Mouse (Mus musculus) urinary bladder, postnatal 36 days (tissue): Measurements from ENCODE around the gene Tmem117.
A peak's percentile ranks its signal among the peaks of the same experiment; 100 is the strongest.

Experiments used
- DNase-seq, 2 experiments: peaks; one replicate each; pipeline ENCODE4 v3.0.0; 2022; ENCODE audit warnings: low spot score in 2 of 2, mixed read lengths in 1 of 2

Tmem117 gene

DNA sequence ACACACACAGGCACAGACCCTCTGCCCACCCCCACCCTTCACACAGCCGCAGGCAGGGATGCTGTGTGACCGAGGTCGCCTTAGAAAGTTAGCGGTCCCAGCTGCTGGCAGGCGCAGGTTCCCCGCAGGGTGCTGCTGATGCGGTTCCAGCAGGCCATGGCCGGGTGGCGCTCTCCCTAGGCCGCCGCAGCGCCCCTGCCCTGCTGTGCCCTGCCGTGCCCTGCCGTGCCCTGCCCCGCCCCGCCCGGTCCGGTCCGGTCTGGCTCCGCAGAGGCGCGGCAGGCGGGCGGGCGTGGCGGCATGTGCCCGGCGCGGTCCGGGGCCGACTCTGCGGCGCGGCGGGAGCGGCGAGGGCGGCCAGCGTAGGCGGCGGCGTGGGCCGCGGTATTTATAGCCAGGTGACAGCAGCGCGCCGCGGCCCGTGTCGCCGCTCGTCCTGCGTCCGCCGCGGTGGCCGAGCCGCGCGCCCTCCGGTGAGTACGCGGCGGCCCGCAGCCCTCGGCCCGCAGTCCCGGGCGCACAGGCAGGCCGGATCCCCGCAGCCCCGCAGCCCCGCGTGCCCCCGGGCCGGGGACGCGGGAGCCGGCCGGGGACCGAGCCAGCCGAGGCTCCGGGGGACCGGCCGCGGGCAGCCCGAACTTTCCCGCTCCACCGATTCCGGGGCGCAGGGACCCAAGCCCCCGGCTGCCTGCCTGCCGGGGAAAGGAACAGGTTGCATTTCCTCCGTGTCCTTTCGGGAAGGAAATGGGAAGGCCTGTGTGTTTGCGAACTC is at the start of gene Tmem117:
Gene Tmem117, plus strand, starts transcription at position 403 of the 772 bp plus-strand sequence.
- DNase-seq = peak; percentile 26 to 53

DNA sequence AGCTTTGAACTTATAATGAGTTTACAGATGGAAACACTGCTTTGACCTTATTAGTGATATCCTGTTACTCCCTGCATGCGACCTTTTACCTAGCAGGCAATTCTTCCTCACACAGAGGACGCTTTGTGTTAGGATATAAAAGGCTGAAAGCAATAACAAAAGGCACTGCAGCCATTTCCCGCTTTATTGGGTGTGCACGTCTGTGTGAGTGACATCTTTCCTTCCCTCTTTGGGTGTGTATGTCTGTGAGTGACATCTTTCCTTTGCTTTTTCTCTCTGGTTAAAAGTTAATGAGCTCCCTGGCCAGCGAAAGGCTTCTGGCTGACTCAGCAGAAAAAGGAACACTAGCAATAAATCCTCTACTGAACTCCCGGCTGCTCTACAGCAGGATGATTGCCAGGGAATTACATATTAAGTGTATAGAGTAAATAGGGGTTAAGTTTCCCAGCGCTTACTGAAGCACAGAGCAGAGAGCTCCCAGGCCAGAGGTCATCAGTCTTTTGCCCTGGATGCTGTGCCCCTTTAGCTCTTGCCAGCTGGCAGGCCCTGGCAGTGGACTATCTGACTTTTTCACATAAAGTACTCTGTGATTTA is 46.9 kb upstream of the Tmem117 start:
- no peak for DNase-seq

DNA sequence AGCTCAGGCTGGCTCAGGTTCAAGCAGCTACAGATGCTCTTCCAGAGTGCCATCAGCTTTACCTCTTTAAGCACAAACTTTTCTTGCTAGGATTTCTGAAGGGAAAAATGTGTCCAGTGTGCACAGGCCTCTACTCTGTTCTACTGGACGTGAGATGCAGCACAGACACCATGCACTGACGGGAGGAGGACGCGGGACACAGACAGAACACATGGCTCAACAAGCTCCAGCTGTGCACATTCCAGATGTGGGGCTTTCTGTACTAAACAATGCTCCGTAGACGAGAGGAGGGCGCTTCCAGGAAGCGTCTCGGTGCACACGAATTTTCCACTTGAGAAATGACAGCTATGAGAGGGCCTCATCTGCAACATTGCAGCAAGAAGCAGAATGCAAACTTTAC is 45.9 kb upstream of the Tmem117 start:
- DNase-seq = no peak

DNA sequence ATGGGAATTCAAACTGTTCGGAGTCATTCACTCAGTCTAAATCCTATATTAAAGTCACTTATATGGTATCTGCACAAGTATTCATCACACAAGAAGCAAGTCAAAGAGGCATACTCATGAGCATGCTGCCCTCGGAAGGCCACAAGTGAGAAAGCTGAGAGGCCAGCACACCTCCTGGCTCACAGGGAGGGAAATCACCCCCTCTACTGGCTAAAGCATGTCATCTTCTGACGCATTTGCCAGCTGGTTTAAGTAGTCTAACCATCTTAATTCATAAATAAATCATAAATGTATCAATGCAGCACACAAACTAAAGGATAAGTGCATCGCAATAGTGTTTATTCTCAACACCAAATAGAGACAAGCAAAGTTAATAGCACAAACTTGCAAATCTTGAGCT is 44.3 kb upstream of the Tmem117 start:
- DNase-seq = no peak

DNA sequence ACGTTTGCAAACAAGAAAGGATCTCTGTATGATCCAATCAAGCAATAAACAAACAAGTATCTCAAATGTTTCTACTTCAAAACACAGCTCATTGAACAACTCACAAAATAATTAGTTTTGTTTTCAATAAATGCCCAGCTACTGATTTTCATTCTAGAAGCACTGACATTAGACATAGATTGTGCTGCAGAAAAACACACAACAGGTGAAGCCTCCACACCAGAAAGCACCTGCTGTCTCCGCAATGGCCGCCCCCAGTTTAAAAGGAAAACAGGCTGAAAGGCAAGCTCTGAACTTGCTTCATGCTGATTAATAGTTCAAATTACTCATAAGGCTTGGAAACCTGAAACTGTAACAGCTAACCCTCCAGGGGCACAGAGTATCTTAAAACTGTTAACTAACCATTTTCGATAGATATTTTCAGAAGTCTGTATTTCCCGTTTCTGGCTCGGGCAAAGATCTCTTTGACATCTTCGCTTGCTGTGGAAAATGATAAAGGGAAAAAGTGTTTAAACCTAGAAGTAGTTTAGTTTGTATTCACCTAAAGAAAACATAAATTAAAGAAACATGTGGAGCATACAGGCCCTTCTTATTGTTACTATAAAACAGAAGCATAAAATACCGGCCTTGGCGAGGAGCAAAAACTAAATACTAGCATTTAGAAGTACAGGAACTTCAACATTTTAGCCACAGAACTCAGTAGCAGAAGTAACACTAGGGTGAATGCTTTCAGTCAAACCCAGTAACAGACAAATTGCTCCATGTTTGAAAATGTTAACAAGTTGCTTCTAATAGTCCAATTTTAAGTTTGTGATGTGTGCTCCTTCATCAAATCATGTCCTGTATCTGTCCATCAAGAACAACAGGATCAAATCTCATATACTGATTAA is 41.0 kb upstream of the Tmem117 start:
- no peak for DNase-seq

DNA sequence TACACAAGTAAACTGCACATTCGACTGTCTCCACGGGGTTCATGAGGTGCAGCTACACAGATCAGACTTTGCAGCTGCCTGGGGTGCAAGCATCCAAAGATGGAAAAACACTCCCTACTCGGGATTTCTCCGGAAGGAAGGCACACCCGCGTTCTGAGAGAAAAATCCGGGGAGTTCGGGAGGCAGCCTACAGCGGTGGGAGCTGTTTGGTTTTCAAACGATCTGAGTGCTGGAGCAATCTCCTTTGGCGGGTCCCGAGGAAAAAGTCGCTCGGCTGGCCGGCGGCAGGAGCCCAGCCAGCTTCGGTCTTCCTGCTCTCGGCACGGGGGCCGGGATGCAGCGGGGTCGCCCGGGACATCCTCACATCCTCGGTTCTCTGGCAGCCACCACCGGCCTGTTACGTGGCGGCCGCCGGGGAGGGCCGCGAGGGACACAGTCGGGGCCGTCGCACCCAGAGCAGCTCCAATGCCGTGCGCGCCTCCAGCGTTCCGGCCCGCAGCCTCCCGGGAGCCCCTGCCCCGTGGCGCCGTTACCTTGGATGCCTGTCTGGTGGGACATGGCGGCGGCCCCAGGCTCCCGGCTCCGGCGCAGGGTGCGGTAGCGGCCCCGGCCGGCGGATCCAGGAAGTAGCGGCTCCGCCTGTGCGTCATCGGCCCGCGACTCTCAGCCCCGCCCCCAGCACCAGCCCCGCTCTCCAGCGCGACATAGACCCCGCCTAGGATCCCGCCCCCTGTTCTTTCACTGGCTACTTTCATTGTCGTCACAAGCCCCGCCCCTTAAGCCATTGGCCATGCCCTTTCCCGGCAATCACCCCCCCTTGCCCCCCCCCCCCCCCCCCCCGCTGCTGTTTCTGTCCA is 39.6 kb upstream of the Tmem117 start, which contains the start of gene Twf1:
Gene Twf1, minus strand, starts transcription at position 671 of the 857 bp plus-strand sequence.
- DNase-seq = peak; percentile 97 to 98

DNA sequence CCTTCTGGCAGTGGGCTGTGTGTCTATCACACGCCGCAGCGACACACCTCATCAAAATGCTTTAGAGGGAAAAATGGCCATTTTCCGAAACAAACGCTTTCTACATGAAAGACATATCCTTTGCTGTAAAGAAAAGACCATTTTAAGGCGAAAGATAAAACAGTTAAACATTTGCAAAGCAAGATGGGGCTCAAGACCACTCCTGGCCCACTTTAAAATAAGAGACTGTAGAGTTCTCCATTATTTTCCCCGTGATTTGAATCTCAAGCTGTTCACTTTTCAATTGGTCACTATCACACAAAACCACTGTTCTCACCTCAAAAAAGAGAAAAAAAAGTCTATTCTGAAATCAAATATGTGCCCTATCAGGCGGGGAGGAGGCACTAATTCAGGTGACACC is 38.9 kb upstream of the Tmem117 start:
- no peak for DNase-seq

DNA sequence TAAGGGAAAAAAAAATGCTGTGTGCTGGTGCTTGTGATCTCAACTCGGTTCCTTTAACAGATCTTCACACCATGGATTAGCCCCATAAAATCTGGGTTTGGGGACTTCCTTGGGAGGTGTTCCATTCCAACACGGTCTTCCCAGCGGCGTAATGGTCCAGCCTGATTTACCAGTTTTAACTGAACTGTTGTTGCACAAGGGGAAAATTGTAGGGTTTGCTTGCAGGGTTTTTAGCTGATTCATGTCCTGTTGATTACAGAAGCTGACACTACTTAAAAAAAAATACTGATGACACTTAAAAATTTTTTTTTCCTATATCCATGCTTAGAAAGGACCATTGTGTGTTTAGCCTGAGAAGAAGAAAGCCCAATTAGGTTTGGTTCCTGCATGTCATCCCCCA is 37.7 kb upstream of the Tmem117 start:
- peak in 1 of 2 experiments; percentile 25 for DNase-seq

DNA sequence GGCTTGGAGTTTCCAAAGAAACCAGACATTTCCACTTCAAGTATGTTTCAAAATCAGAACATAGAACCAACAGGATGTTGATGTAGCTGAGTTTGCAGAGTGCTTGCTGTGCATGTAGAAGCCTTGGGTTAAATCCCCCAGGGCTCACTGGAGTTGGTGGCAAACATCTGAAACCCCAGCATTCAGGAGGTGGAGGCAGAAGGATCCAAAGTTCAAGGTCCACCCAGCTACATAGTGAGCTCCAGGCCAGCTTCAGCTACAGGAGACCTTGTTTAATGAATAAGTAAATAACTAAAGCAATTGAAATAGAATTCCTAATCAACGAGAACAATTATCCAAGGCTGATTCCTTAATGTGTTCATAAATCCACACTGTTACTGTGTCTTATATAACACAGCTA is 35.4 kb upstream of the Tmem117 start:
- no peak for DNase-seq

DNA sequence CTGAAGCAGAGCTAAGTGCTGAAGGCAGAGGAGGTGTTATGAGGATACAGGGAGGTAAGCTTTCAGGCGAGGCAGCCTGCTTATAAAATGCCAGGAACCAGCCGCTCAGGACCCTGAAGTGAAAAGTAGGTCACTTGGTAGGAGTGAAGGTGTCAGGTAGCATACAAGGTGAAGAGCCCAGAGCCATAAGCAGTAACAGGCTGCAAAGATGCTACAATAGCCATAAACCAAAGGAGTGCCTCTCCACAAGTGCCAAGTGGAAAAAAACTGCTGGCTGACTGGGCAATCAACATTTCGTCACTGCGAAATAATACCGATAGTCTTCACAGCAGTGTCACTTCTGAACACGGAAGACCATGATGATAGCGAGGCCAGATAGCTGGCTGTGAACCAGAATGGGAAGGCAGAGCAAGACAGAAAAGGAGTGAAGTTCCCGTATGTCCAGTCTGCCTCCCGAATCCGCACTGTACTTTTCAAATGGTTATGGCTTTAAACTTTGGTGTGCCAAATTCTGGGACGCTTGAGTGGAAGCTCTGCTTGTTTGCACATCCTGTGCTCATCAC is 28.8 kb upstream of the Tmem117 start:
- DNase-seq = no peak

DNA sequence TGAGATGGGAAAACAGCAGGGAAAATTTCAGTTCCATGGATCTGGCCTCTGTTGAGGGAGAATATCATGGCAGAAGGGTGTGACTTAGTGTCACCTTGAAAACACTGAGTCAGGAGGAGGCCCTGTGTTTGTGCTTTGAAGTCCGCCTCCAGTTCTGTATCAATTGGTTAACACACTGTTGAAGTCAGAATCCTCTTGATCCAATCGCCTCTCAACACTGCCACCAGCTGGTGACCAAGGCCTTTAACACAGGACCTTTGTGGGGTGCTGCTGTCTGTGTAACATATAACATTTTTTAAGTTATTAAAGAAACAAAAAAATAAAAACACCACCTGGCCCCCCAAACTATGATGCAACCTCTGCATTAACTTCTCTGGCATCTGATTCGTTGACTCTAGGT is 27.7 kb upstream of the Tmem117 start:
- DNase-seq = peak; percentile 39 to 57

DNA sequence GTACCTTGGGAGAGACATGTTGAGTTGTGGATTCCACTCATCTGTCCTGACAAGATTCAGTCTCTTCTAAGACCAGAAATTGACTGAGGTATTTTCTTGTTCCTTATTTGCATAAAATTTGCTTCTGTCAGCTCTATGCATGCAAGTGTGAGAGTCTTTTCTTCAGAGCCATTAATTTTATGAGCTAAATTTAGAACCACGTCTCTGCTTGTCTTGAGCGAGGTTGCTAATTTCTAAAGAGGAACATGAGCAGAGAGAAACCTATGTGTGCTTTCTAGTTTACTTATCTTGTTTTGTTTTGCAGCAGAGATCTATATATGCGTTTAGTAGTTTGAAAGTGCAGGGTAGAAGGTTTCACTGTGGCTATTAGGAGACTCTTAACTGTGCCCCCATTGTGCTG is 26.6 kb upstream of the Tmem117 start:
- no peak for DNase-seq

DNA sequence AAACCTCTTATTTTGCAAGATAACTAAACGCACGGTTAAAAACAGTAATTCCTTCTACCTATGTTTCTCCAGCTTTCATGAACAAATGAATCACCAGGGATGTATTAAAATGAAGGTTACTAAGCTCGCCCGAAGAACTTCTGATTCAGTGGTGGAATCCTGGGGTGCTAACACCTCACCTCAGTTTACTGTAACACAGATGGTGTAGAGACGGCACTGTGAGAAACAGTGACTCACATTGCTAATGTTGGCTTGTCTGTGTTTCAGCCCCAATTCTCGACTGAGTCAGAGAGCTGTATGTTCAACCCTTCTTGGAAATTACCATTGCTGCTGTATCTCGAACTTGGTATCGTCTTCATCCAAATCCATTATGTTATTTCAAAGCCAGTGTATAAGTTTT is 21.3 kb upstream of the Tmem117 start:
- DNase-seq = no peak

DNA sequence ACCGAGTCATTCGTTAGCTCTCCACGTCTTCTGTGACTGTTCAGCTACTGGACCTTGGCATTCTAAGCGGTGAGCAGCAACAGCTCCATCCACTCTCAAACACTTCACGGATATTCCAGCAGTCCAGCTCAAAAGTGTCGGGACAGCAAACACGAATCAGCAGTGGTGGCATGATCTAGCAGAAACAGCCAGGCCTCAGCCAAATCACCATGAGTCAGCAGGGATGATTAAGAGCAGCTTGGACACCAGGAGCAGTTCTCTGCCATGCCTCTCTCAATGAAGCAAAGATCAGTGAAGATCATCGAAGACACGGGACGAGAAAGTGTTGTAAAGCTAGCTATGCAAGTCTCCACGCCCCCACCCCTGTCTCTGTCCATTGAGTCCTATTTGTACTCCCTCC is 13.0 kb upstream of the Tmem117 start:
- DNase-seq = no peak

DNA sequence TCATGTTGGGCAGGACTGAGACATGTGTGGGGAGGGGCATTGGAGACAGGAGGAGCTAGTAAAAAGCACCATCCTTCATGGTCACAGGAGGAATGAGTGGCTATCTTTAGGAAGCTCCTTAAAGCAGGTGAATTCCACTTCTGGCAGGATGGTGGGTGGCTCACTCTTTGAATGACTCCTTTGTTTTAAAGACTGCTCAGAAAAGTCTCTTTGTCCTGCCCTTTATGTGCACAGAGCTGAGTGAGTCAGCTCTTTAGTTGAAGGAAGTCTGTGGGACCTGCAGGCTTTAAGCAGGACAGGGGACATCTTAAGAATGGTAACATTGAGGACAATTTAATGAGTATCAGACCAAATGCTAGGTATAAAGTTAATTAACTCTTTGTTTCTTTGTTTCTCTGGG is 8.1 kb upstream of the Tmem117 start:
- no peak for DNase-seq

DNA sequence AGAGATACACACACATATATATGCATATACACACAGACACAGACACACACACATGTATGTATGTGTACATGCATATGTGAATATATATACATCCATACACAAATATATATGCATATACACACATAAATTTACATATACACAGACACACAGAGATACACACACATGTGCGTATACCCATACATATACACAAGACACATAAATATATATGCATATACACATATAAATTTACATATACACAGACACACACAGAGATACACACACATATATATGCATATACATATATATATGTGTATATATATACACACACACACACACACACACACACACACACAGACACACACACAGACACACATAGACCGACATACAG is 586 bp upstream of the Tmem117 start:
- DNase-seq = no peak

DNA sequence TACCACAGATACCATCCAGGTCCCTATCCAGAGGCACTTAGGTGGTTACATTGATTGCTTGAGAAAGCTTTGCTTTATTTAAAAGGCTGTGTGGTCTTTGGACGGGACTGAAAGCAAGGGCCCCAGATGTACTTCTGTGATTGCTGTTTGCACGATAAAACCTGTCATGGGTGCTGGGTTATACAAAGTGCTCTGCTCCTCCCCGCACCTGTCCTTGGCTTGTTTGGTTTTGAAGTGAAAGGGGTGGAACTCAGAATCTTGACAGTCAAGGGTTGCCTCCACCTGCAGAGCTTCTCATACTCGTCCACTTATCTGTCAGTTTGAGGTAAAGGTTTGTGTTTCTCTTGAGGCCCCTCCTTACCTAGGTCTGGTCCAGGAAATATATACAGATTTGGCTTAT is 1.5 kb downstream of the Tmem117 start:
- no peak for DNase-seq

DNA sequence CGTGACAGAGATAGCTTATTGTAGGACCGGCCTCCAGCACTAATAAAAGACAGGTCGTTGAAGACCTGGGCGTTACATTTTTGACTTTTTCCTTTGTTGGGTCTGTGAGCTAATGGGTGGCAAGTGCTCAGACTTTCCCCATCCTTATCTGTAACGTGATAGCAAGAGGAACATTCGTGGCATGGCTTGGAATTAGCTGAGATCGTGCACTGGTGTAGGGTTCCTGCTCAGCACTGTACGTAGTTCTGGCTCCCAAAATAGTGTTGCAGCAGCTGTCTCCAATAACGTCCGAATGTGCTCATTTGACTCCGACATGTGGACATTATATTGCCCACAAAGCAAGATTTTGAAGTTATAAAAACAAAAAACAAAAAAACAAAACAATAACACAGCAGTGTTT is 5.5 kb downstream of the Tmem117 start:
- no peak for DNase-seq

DNA sequence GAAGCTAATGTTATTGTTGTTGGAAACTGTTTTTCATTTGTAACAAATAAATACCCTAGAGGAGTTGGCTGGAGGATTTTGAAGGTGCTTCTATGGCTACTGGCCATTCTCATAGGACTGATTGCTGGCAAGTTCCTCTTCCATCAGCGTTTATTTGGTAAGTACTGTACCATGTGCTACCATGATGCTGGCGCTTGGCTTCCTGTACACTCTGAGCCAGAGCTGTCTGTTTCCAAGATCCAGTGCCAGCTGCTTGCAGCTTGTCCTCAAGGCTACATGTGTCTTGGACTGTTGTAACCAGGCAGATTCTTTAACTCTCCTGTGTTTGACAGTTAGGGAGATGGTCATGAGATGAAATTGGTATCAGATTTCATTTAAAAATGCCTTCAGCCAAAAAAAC is 9.2 kb downstream of the Tmem117 start:
- DNase-seq = no peak

DNA sequence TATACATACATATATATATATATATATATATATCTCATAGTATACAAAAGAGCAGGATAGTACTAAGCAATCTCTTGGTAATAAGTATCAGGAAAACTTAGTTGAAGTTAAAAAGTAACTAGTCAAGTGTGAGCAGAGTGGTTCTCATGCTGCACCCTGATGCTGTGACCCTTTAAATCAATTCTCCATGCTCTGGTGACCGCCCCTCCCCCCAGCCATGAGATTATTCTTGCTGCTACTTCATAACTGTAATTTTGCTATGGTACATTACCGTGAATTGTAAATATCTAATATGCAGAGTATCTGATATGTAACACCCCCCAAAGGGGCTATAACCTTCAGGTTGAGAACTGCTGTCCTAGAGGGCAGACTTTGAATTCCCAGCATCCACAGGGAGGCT is 10.1 kb downstream of the Tmem117 start:
- no peak for DNase-seq

DNA sequence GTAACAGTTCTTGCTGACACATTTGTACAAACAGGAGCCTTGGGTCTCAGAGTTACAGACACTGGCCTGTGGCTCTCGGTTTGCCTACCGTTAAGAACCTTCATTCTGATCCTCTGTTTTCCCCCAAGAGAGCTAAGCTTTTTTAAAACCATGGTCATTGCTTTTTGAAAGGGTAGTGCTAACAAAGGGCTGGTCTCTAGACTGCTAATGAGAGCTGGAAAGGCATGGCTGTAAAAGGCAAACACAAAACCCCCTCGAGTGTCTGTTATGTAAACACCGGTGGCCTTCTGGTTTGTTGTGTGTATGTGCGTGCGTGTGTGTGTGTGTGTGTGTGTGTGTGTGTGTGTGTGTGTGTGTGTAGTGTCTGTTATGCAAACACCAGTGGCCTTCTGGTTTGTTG is 17.0 kb downstream of the Tmem117 start:
- DNase-seq = no peak
